Mouse (Mus musculus): Measurements from ENCODE around the gene Asl. TPM values are rescaled to one million over a fixed set of nuclear protein-coding genes. Genes with fewer than 3 reads are reported as not detected.

Gene Asl
- polyA plus RNA-seq, 1 experiment: 16.6 TPM

DNA sequence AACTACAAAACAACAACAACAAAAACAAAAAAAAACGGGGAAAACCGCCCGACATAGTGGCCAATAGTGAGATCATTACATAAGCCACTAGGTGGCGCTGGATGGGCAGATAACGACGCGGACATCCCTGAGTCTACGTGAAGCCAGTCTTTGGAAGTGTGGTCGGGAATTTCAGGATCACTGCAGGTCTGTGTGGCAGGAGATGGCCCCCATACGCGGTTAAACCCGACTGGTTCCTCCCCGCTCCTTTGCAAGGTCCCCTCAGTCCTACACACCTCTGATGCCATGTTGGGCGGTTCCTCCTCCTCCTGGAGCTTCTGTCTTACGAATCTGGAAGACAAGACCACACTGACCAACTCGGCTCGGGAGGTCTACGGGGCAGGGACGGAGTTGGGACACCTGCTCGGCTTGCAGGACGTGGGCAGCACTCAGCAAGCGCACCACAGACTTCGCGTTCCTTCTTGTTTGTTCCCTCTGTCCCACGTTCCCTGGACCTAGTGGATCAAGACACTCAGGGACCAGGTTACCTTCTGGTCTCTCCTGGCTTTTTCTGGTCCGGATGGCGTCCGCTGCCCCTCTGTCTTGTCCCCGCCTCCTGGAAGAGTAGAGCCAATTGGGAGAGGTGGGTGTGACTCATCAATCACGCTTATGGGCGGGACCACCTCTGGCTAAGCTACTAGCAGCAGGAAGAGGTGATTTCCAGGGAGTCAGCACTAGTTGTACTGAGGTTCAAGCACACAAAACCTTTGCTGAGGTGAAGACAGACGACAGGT is 5.1 kb downstream of the Asl start:
- no peak for TF ChIP-seq GATA1 (IDR thresholded peaks at IDR 0.05; ENCODE audit: low read length)

DNA sequence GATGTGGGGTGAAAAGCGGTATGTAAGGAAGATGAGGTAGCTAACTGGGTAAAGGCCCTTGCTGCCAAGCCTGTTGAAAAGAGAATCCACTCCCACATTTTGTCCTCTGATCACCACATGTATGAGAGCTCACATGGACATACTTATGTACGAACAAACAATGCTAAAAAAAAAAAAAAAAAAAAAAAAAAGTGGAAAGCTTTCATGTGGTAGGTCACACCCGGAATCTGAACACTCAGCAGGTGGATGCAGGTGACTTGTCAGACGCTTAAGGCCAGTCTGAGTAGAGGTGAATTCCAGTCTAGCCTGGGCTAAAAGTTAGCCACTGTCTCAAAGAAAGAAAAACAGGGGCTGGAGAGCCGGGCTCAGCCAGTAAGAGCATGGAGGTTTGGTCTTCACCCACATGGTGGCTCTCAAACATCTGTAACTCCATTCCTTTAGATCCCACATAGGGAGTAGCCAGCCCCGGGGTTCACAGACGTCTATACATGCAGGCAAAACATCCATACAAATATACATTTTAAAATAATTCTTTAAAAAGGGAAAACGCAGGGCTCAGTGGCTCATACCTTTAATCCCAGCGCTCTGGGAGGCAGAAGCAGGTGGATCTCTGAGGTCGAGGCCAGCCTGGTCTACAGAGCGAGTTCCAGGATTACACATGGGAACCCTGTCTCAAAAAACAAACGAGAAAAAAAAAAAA is 5.8 kb downstream of the Asl start:
- no peak for TF ChIP-seq GATA1 (IDR thresholded peaks at IDR 0.05; ENCODE audit: low read length)

DNA sequence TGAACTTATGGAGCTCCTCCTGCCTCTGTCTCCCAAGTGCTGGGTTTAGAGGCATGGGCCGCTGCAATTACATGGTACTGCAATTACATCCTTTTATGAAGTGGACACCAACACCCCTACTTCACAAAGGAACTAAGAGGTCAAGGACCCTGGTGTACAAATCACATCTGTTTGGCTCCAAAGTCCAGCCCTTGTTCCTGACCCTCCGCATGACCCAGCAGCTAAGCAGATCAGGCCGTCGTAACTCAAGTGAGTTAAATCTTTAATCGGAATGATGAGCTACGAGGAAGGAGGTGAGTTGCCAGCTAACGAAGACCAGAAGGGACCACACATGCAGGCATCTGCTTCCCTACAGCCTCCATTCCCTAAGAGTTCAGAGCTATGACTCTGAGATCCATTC is 6.7 kb downstream of the Asl start:
- TF ChIP-seq GATA1 (IDR thresholded peaks at IDR 0.05; ENCODE audit: low read length): no peak

GRCm38 (mm10) chr5:130021361-130021966 is 7.6 kb downstream of the Asl start:
- TF ChIP-seq GATA1 (IDR thresholded peaks at IDR 0.05; ENCODE audit: low read length): no peak

DNA sequence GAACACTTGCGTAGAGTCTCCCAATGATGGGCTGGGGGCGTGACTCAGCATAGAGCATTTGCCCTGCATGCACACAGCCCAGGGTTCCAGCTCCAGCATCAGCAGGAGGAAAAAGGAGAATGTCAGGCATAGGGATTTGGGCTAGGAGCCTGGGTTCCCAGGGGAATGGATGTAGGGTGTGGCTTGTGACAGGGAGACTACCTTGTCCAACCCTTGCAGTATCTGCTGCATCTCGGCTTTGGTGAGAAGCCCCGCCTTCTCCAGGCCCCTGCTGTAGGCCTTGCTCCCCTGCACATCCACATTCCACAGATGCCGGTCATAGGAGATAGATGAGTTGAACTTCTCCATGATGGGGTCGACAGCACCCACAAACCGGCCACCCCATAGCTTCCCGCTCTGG is 9.6 kb downstream of the Asl start:
- TF ChIP-seq GATA1 (IDR thresholded peaks at IDR 0.05; ENCODE audit: low read length): no peak

- no peak for TF ChIP-seq GATA1 (IDR thresholded peaks at IDR 0.05; ENCODE audit: low read length)
These were observed 13.9 kb downstream of the Asl start for GRCm38 (mm10) chr5:130015104-130015503.

- TF ChIP-seq GATA1 (IDR thresholded peaks at IDR 0.05; ENCODE audit: low read length): no peak
These were observed 18.1 kb downstream of the Asl start for GRCm38 (mm10) chr5:130010961-130011360.

- no peak for TF ChIP-seq GATA1 (IDR thresholded peaks at IDR 0.05; ENCODE audit: low read length)
These were observed 19.3 kb downstream of the Asl start for GRCm38 (mm10) chr5:130009784-130010183.

GRCm38 (mm10) chr5:130008034-130008590 is 20.9 kb downstream of the Asl start:
- no peak for TF ChIP-seq GATA1 (IDR thresholded peaks at IDR 0.05; ENCODE audit: low read length)

DNA sequence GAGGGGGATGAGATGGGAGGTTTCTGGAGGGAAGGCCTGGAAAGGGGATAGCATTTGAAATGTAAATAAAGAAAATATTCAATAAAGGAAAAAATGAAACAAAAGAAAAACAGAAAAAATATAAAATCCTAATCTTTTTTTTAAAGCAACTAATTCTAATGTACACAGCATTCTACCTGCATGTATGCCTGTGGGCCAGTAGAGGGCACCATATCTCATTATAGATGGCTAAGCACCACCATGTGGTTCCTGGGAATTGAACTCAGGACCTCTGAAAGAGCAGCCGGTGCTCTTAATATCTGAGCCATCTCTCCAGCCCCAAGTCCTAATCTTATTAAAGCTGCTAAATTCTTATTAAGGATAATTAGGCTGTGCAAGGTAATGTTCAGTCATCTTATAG is 21.7 kb downstream of the Asl start:
- TF ChIP-seq GATA1 (IDR thresholded peaks at IDR 0.05; ENCODE audit: low read length): no peak

DNA sequence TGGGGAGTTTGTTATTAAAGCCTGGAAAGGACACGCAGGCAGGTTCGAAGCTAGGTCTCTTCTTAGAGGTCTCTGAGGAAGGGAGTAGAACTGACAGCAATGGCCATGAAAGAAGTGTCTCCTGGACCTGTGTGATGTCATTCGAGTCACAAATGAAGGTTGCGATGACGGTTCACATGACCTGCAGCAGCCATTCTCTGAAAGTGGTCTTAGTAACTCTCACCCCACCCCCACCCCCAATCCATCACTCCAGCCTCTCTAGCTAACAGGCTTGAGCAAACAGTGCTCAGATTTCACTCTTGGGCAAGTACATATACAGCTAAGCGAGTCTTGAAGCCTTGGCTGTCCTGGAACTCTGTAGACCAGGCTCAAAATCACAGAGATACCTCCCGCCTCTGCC is 25.8 kb downstream of the Asl start:
- no peak for TF ChIP-seq GATA1 (IDR thresholded peaks at IDR 0.05; ENCODE audit: low read length)

DNA sequence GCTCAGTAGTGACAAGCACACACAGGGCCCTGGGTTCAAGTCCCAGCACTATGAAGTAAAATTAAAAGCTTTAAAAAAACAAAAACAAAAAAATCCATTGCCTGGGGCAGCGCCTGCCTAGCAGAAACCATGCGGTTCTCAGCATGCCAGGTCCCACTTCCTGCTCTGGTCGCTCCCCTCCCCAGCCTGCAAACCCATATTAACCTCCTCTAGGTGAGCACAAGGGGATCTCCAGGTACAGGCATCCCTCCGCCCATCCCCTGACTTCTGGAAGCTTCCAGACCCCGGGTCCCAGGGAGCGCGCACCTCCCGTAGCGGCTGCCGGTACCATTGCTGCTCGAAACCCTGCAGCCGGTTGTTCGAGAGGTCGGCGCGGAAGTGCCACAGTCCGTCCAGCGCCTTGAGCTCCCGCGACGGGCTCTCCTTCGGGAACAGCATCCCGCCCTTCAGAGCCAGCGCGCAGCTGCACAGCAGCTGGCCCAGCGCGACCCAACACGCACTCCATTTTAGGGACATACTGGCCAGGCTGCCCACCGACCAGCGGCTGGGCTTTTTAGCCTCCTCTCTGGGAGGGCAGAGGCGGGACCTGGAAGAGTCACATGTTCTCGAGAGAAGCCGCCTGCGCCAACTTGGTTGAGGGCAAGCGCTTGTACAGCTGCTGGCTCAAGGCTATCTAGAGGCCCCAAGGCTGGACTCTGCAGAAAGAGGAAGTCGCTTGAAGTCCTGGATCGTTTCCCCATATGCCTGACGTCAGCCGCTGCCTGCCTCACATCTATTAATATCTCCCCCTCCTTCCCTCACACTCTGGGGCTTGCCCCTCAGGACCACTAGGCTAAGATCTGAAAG is 26.5 kb downstream of the Asl start, which contains the start of gene Gusb:
Gusb (minus strand) TSS at position 749 of the 846 bp plus-strand sequence.
- no peak for TF ChIP-seq GATA1 (IDR thresholded peaks at IDR 0.05; ENCODE audit: low read length)

DNA sequence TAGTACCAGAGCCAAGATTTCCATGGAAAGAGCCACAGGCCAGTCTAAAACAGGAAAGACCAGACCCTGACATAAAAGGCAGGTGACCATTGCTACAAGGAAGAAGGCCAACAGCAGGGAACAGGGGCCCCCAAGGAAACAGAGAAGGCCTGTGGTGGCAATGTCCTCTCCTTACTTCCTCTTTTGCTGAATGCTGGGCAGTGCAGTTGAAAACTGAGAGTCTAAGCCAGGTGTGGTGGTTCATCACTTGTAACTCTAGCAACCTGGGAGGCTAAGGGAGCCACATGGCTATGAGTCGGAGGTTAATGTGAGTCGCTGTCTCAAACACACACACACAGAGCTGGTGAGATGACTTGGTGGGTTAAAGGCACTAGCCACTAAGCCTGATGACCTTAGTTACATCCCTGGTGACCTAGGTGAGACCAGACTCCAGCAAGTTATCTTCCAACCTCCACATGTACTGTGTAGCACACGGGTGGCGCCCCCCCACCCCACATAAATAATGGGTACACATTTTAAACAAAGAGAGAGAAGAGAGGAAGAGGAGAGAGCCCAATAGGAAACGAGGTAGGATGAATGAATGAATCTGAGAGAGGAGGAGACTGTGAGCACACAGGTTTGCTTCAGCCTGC is 27.6 kb downstream of the Asl start:
- no peak for TF ChIP-seq GATA1 (IDR thresholded peaks at IDR 0.05; ENCODE audit: low read length)

DNA sequence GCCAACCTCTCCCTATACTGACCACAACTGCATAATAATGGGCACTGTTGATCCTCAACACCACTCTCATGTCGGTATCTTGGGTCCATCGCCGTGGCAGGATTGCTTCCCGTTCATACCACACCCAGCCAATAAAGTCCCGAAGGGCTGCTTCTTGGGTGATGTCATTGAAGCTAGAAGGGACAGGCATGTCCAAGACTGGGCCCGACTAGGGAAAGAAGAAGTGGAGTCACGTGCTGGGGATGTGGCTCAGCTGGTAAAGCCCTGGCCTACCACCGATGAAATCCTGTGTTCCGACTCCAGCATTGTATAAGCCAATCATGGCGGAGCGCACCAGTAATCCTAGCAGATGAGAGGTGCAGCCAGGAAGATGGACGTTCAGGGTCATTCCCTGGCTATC is 28.3 kb downstream of the Asl start:
- TF ChIP-seq GATA1 (IDR thresholded peaks at IDR 0.05; ENCODE audit: low read length): no peak

GRCm38 (mm10) chr5:129999097-129999496 is 29.9 kb downstream of the Asl start:
- no peak for TF ChIP-seq GATA1 (IDR thresholded peaks at IDR 0.05; ENCODE audit: low read length)
